Mouse (Mus musculus) ES-Bruce4 (cell line): ENCODE results near the gene Tenm4.

Experiments
- CTCF ChIP-seq: IDR thresholded peaks from one replicate; pipeline ENCODE4 v1.8.1; 2011; ENCODE audit warnings: low read depth, low read length
- EP300 ChIP-seq: IDR thresholded peaks from 2 replicates; pipeline ENCODE4 v1.6.1; 2011; ENCODE audit warnings: low read depth, low read length; ENCODE audit not compliant: insufficient read depth
- POLR2A ChIP-seq: IDR thresholded peaks from one replicate; pipeline ENCODE4 v1.8.1; 2011; ENCODE audit warnings: low read length; ENCODE audit not compliant: insufficient read depth

- TF ChIP-seq CTCF (no peak), EP300 (no peak), POLR2A (no peak)
These were observed 739.4 kb downstream of the Tenm4 start for GRCm38 (mm10) chr7:96910310-96910960.
